ENCODE assay signal across 8 mouse cellular contexts in genomic region chr8:104436591-104436990, GRCm38 (mm10). TPM values are rescaled to one million over a fixed set of nuclear protein-coding genes. Genes with fewer than 3 reads are reported as not detected.
DNase-seq lines count a peak whose midpoint lies in the region; ATAC-seq and TF ChIP-seq lines count a peak whose summit lies in the region.

No protein-coding gene starts in this region.

- no peak for TF ChIP-seq POLR2A in limb, embryonic 14.5 days (IDR thresholded peaks at IDR 0.05; ENCODE audit: borderline replicate concordance, extremely low read depth, insufficient read depth, insufficient read length)

- H3K27me3 ChIP-seq in heart, embryonic 15.5 days = no peaks in the 10 kb centered on the region
- no peaks in the 10 kb centered on the region for H3K27me3 ChIP-seq in lung, postnatal 0 days (replicated peaks; ENCODE audit: insufficient read depth, low read length)
- H3K27me3 ChIP-seq in limb, embryonic 14.5 days (ENCODE audit: control insufficient read depth, insufficient read depth, low read length) = no peaks in the 10 kb centered on the region
- no peaks in the 10 kb centered on the region for H3K27me3 ChIP-seq in stomach, embryonic 16.5 days (ENCODE audit: control insufficient read depth, insufficient read depth, low read length)

- DNase-seq in heart, adult 8-10 months (ENCODE audit: low spot score) = no peak
- no peak for DNase-seq in lung, postnatal 0 days (ENCODE audit: low spot score)
- no peak for DNase-seq in lung, postnatal 25 days (ENCODE audit: low spot score)
- DNase-seq in limb, embryonic 14.5 days (ENCODE audit: low spot score) = no peak
- no peak for DNase-seq in left cerebral cortex, postnatal 14 days (ENCODE audit: low spot score in 2 of 2)
- DNase-seq in frontal cortex, postnatal 25 days (ENCODE audit: low spot score in 2 of 2) = no peak

- peaks cover 72% of the 10 kb centered on the region for H3K36me3 ChIP-seq in heart, embryonic 15.5 days
- H3K36me3 ChIP-seq in lung, postnatal 0 days (ENCODE audit: insufficient read depth, low read length) = peaks cover 50% of the 10 kb centered on the region
- peaks cover 86% of the 10 kb centered on the region for H3K36me3 ChIP-seq in limb, embryonic 14.5 days (ENCODE audit: control insufficient read depth, insufficient read depth, low read length)
- H3K36me3 ChIP-seq in stomach, embryonic 16.5 days (ENCODE audit: control insufficient read depth, insufficient read depth, low read length) = peaks cover 39% of the 10 kb centered on the region

- TF ChIP-seq CTCF in lung, postnatal 0 days (IDR thresholded peaks at IDR 0.05) = no peak

- no peaks in the 10 kb centered on the region for H3K9me3 ChIP-seq in heart, embryonic 15.5 days (replicated peaks)
- H3K9me3 ChIP-seq in lung, postnatal 0 days (ENCODE audit: low read length) = no peaks in the 10 kb centered on the region
- H3K9me3 ChIP-seq in limb, embryonic 14.5 days (ENCODE audit: control insufficient read depth, low read length) = no peaks in the 10 kb centered on the region
- H3K9me3 ChIP-seq in stomach, embryonic 16.5 days (replicated peaks; ENCODE audit: control insufficient read depth, low read length) = no peaks in the 10 kb centered on the region

- 0 out of 2 replicates have a peak overlapping the region, but pooled peaks have one; percentile 22 for H3K9ac ChIP-seq in heart, embryonic 15.5 days
- no peak overlapping the region for H3K9ac ChIP-seq in lung, postnatal 0 days (replicated peaks; ENCODE audit: low read depth)
- H3K9ac ChIP-seq in limb, embryonic 14.5 days (ENCODE audit: low read depth, low read length, severe bottlenecking) = no peak overlapping the region
- H3K9ac ChIP-seq in stomach, embryonic 16.5 days (ENCODE audit: low read length) = no peak overlapping the region

- no peak for ATAC-seq in heart, embryonic 15.5 days (replicated peaks; ENCODE audit: insufficient number of reproducible peaks, insufficient read depth, low FRiP score, low read depth)
- ATAC-seq in lung, postnatal 0 days = no peak
- ATAC-seq in limb, embryonic 14.5 days (ENCODE audit: low FRiP score, low read depth) = no peak
- no peak for ATAC-seq in stomach, embryonic 16.5 days (ENCODE audit: insufficient read depth, low FRiP score)

- no peak overlapping the region for H3K4me3 ChIP-seq in heart, embryonic 15.5 days
- no peak overlapping the region for H3K4me3 ChIP-seq in lung, postnatal 0 days (ENCODE audit: low read depth, low read length)
- no peak overlapping the region for H3K4me3 ChIP-seq in limb, embryonic 14.5 days (replicated peaks; ENCODE audit: low read length)
- H3K4me3 ChIP-seq in stomach, embryonic 16.5 days (replicated peaks; ENCODE audit: low read length) = no peak overlapping the region

- H3K4me1 ChIP-seq in heart, embryonic 15.5 days (replicated peaks) = peaks cover 38% of the 10 kb centered on the region
- peaks cover 4% of the 10 kb centered on the region; the same call in 1 of the 2 replicates for H3K4me1 ChIP-seq in lung, postnatal 0 days (ENCODE audit: insufficient read depth, low read depth, low read length)
- H3K4me1 ChIP-seq in limb, embryonic 14.5 days (ENCODE audit: control insufficient read depth, insufficient read depth, low read length) = peaks cover 20% of the 10 kb centered on the region
- peaks cover 23% of the 10 kb centered on the region for H3K4me1 ChIP-seq in stomach, embryonic 16.5 days (ENCODE audit: control insufficient read depth, insufficient read depth, low read length)

- H3K4me2 ChIP-seq in heart, embryonic 15.5 days = no peak overlapping the region
- H3K4me2 ChIP-seq in lung, postnatal 0 days (replicated peaks; ENCODE audit: low read depth, low read length) = no peak overlapping the region
- H3K4me2 ChIP-seq in limb, embryonic 14.5 days (replicated peaks; ENCODE audit: low read depth, low read length, severe bottlenecking) = 0 out of 2 replicates have a peak overlapping the region, but pooled peaks have one; percentile 2
- no peak overlapping the region for H3K4me2 ChIP-seq in stomach, embryonic 16.5 days (ENCODE audit: low read depth, low read length)

- no peak for TF ChIP-seq EP300 in lung, postnatal 0 days (IDR thresholded peaks at IDR 0.05)

- 88% methylated on average over 4 of the region's 4 CpGs for WGBS in heart, embryonic 15.5 days
- WGBS in lung, postnatal 0 days = 70% methylated on average over 4 of the region's 4 CpGs
- 95% methylated on average over 4 of the region's 4 CpGs for WGBS in limb, embryonic 14.5 days
- WGBS in stomach, embryonic 16.5 days = 86% methylated on average over 4 of the region's 4 CpGs

- intact Hi-C loops in left cerebral cortex, postnatal 14 days (cut with DNase I) = no loop called here

- H3K27ac ChIP-seq in heart, embryonic 15.5 days = peak overlapping the region; percentile 77
- H3K27ac ChIP-seq in lung, postnatal 0 days (ENCODE audit: low read length) = peak overlapping the region; percentile 80
- peak overlapping the region; percentile 63; the same call in 1 of the 2 replicates for H3K27ac ChIP-seq in limb, embryonic 14.5 days (replicated peaks; ENCODE audit: low read depth, low read length)
- H3K27ac ChIP-seq in stomach, embryonic 16.5 days (ENCODE audit: low read length) = peak overlapping the region; percentile 49

RNA-seq across cellular contexts. Expression of gene Dync1li2, which starts 6.3 kb away (rescaled TPM):
- 50.4 and 52.4 TPM in 2 replicates for polyA plus RNA-seq in heart, embryonic 15.5 days (2015; fragmentation: Nextera tagmentation; extraction: Ambion mirVana)
- total RNA-seq in heart, adult 8-10 months (2022) = 100 to 1,000 TPM in 2 of 4 experiments, 10 to 100 TPM in 2; 80.4 to 113 (median 96.5) TPM
- polyA plus RNA-seq in lung, postnatal 0 days (2015; fragmentation: Nextera tagmentation; extraction: Ambion mirVana) = 39.4 and 44.9 TPM in 2 replicates
- 58.2 and 64.7 TPM in 2 replicates for polyA plus RNA-seq in limb, embryonic 14.5 days (2012; rRNA removed)
- polyA plus RNA-seq in limb, embryonic 14.5 days (2014; fragmentation: Nextera tagmentation; extraction: Ambion mirVana) = 48.8 and 53.5 TPM in 2 replicates
- 63.5 and 67.6 TPM in 2 replicates for polyA plus RNA-seq in stomach, embryonic 16.5 days (2015; fragmentation: Nextera tagmentation; extraction: Ambion mirVana)
- 100 to 1,000 TPM; 254 to 257 TPM for total RNA-seq in left cerebral cortex, postnatal 14 days (2021)

RNA-seq across cellular contexts. Expression of gene Cmtm4, which starts 41.0 kb away (rescaled TPM):
- 1.3 and 1.5 TPM in 2 replicates for polyA plus RNA-seq in heart, embryonic 15.5 days (2015; fragmentation: Nextera tagmentation; extraction: Ambion mirVana)
- 10 to 100 TPM; 10.7 to 11.8 (median 11.0) TPM for total RNA-seq in heart, adult 8-10 months (2022)
- 3.5 TPM in 2 replicates for polyA plus RNA-seq in lung, postnatal 0 days (2015; fragmentation: Nextera tagmentation; extraction: Ambion mirVana)
- polyA plus RNA-seq in limb, embryonic 14.5 days (2012; rRNA removed) = 18.9 and 21.4 TPM in 2 replicates
- polyA plus RNA-seq in limb, embryonic 14.5 days (2014; fragmentation: Nextera tagmentation; extraction: Ambion mirVana) = 4.1 and 4.5 TPM in 2 replicates
- polyA plus RNA-seq in stomach, embryonic 16.5 days (2015; fragmentation: Nextera tagmentation; extraction: Ambion mirVana) = 4.3 and 4.7 TPM in 2 replicates
- total RNA-seq in left cerebral cortex, postnatal 14 days (2021) = 10 to 100 TPM; 71.3 to 72.9 TPM
